9 mouse cellular contexts compared by ENCODE assay signal in genomic region chr13:56634920-56635319, GRCm38 (mm10). TPM values are rescaled to one million over a fixed set of nuclear protein-coding genes. Genes with fewer than 3 reads are reported as not detected.
A peak's percentile ranks its signal among the peaks of the same experiment; 100 is the strongest.
DNase-seq lines count a peak whose midpoint lies in the region; ATAC-seq and TF ChIP-seq lines count a peak whose summit lies in the region.
"Had no signal": no experiment of that assay in that cellular context is flagged by ENCODE, and none has a peak within 500 bp of the region (broad histone marks: within the 10 kb centered on the region; RNA-seq: fewer than 3 reads in every experiment).

No protein-coding gene starts in this region.

- H3K4me3 ChIP-seq in hindbrain, embryonic 10.5 days = no peak overlapping the region
- no peak overlapping the region for H3K4me3 ChIP-seq in hindbrain, postnatal 0 days (ENCODE audit: low read length)
- H3K4me3 ChIP-seq in embryonic facial prominence, embryonic 14.5 days (ENCODE audit: low read depth, low read length) = no peak overlapping the region

- H3K4me2 ChIP-seq in hindbrain, postnatal 0 days (ENCODE audit: low read depth, low read length) = no peak overlapping the region
- H3K4me2 ChIP-seq in embryonic facial prominence, embryonic 14.5 days (ENCODE audit: low read depth, low read length) = no peak overlapping the region

- H3K4me1 ChIP-seq in hindbrain, embryonic 10.5 days (replicated peaks) = peaks cover 37% of the 10 kb centered on the region
- no peaks in the 10 kb centered on the region for H3K4me1 ChIP-seq in hindbrain, postnatal 0 days (ENCODE audit: insufficient read depth, low read length)
- H3K4me1 ChIP-seq in embryonic facial prominence, embryonic 14.5 days (ENCODE audit: control insufficient read depth, insufficient read depth, low read length) = peaks cover 19% of the 10 kb centered on the region

- peaks cover 9% of the 10 kb centered on the region; the same call in 1 of the 2 replicates for H3K36me3 ChIP-seq in hindbrain, embryonic 10.5 days
- no peaks in the 10 kb centered on the region for H3K36me3 ChIP-seq in hindbrain, postnatal 0 days (ENCODE audit: insufficient read depth, low read length)
- H3K36me3 ChIP-seq in embryonic facial prominence, embryonic 14.5 days (ENCODE audit: control insufficient read depth, insufficient read depth, low read length) = peaks cover 10% of the 10 kb centered on the region; the same call in 1 of the 2 replicates

- ATAC-seq in hindbrain, postnatal 0 days = no peak
- ATAC-seq in embryonic facial prominence, embryonic 14.5 days (ENCODE audit: low read depth) = peak; percentile 75

- WGBS in hindbrain, embryonic 10.5 days = 61% methylated on average over 7 of the region's 7 CpGs
- 54% methylated on average over 7 of the region's 7 CpGs for WGBS in hindbrain, postnatal 0 days
- 25% methylated on average over 7 of the region's 7 CpGs for WGBS in embryonic facial prominence, embryonic 14.5 days

- no peaks in the 10 kb centered on the region for H3K27me3 ChIP-seq in hindbrain, embryonic 10.5 days (ENCODE audit: insufficient read depth, poor library complexity, severe bottlenecking)
- H3K27me3 ChIP-seq in hindbrain, postnatal 0 days (ENCODE audit: insufficient read depth, low read length) = no peaks in the 10 kb centered on the region; the same call in 1 of the 2 replicates
- H3K27me3 ChIP-seq in embryonic facial prominence, embryonic 14.5 days (replicated peaks; ENCODE audit: control insufficient read depth, insufficient read depth, low read length) = no peaks in the 10 kb centered on the region

- H3K9ac ChIP-seq in hindbrain, postnatal 0 days (replicated peaks; ENCODE audit: low read length) = no peak overlapping the region
- H3K9ac ChIP-seq in embryonic facial prominence, embryonic 14.5 days (ENCODE audit: low read depth, low read length) = no peak overlapping the region

- DNase-seq in hindbrain, embryonic 10.5 days (ENCODE audit: low spot score) = no peak
- no peak for DNase-seq in hindbrain, postnatal 0 days (ENCODE audit: low spot score)
- DNase-seq in embryonic facial prominence, embryonic 14.5 days (ENCODE audit: low spot score) = peak; percentile 81
- peak; percentile 51 for DNase-seq in kidney, adult 9 months
- peak; percentile 67 for DNase-seq in lung, postnatal 36 days
- no peak for DNase-seq in layer of hippocampus, adult 9-10 months (ENCODE audit: low spot score)
- DNase-seq in spleen, postnatal 4 days (ENCODE audit: low spot score in 2 of 2) = no peak
- no peak for DNase-seq in right cerebral cortex, postnatal 10 days (ENCODE audit: low spot score in 2 of 2)
- DNase-seq: cerebellum, adult 8-10 months had no signal

- TF ChIP-seq CTCF in hindbrain, postnatal 0 days (IDR thresholded peaks at IDR 0.05; ENCODE audit: low read depth) = no peak

- peak overlapping the region; percentile 71 for H3K27ac ChIP-seq in hindbrain, embryonic 10.5 days
- no peak overlapping the region for H3K27ac ChIP-seq in hindbrain, postnatal 0 days
- H3K27ac ChIP-seq in embryonic facial prominence, embryonic 14.5 days (replicated peaks; ENCODE audit: low read depth, low read length) = peak overlapping the region; percentile 84

- no peaks in the 10 kb centered on the region for H3K9me3 ChIP-seq in hindbrain, embryonic 10.5 days
- no peaks in the 10 kb centered on the region for H3K9me3 ChIP-seq in hindbrain, postnatal 0 days (ENCODE audit: low read length)
- no peaks in the 10 kb centered on the region for H3K9me3 ChIP-seq in embryonic facial prominence, embryonic 14.5 days (ENCODE audit: control insufficient read depth, low read length)

RNA-seq across cellular contexts. Expression of gene Tgfbi, which starts 25.6 kb away (rescaled TPM):
- polyA plus RNA-seq in hindbrain, embryonic 10.5 days (2016; fragmentation: Nextera tagmentation; extraction: Ambion mirVana) = 38.4 and 42.9 TPM in 2 replicates
- 4.9 and 8.6 TPM in 2 replicates for total RNA-seq in hindbrain, postnatal 0 days (2014; rRNA removed)
- 6.2 and 7.1 TPM in 2 replicates for polyA plus RNA-seq in hindbrain, postnatal 0 days (2015; fragmentation: Nextera tagmentation; extraction: Ambion mirVana)
- 60.1 and 79.9 TPM in 2 replicates for polyA plus RNA-seq in embryonic facial prominence, embryonic 14.5 days (2014; fragmentation: Nextera tagmentation; extraction: Ambion mirVana)

Comparison
In these comparisons a context has a peak if more than half of its experiments do, and no peak if none do; other contexts are left out.
1. DNase-seq: peak in embryonic facial prominence, embryonic 14.5 days (single experiment), kidney, adult 9 months (single experiment) and lung, postnatal 36 days (single experiment); none in hindbrain, embryonic 10.5 days (single experiment), hindbrain, postnatal 0 days (single experiment), layer of hippocampus, adult 9-10 months (single experiment), spleen, postnatal 4 days (0 of 2) and right cerebral cortex, postnatal 10 days (0 of 2).